Mouse (Mus musculus) spleen, adult 18-20 months (tissue): ENCODE data around the gene Arhgef19.

ENCODE experiments used
- DNase-seq, 2 experiments: peaks; one replicate each; pipeline ENCODE4 v3.0.0; 2022; ENCODE audit warnings: mixed read lengths in 2 of 2

Arhgef19 gene

DNA sequence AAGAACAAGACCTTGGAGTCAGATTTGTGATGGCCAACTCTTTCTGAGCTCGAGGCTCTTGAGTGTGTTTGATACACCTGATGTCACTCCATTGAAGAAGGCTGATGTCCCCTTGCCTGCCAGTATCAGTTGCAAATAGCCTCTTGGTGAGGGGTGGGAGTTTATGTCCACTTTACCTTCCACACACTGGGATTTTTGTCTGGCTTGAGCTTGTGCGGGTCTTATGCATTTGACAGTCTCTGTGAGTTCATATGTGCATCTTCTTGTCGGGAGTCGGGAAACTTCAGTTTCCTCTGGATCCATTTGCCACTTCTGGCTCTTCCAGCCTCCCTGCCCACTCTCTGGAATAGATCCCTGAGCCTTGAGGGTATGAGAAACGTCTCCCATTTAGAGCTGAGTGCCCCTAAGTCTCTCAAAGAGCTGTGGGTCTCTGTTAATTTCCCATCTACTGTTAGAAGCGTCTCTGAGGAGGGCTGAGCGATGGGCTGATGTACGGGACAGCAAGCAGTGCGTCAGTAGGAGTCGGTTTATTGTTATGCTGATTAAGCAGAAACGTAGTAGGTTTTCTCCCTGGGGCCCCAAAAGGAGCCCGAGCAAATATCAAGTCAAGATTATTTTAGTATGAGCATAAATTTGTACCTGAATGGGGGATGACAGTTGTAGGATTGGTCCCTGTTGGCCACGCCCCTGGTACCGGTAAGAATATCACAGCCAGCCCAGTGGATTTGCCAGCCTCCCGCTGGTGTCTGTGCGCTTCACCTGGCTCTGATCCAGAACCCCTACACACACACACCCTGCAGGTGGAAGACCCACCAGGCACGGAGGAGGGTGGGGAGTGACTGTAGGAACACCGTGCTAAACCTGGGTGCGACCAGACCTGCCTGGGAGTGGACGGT is 559 bp upstream of the Arhgef19 start:
- no peak for DNase-seq

- DNase-seq = no peak
Measured at GRCm38 (mm10) chr4:141240617-141241016, 1.3 kb downstream of the Arhgef19 start.

GRCm38 (mm10) chr4:141241861-141242260 is 2.6 kb downstream of the Arhgef19 start:
- no peak for DNase-seq

GRCm38 (mm10) chr4:141242651-141243241 is 3.4 kb downstream of the Arhgef19 start:
- DNase-seq = no peak

DNA sequence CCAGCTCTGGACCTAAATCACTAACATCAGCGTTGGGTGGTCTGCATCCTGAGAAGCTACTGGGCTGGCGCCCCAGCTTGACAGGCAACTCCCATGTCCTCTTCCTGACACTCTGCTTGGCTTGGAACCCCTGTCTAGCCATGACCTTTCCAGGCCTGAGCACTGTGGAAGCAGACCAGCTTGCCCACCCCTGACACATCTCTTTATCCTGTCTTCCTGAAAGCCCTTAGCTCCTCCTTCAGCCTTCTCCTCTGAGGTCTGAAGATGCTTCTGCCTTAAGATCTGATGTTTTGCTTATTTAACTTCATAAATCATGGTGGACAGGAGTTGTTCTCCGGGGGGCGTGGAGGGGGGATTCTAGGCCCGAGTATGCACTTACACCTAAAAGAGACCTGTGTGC is 4.3 kb downstream of the Arhgef19 start:
- DNase-seq = no peak

DNA sequence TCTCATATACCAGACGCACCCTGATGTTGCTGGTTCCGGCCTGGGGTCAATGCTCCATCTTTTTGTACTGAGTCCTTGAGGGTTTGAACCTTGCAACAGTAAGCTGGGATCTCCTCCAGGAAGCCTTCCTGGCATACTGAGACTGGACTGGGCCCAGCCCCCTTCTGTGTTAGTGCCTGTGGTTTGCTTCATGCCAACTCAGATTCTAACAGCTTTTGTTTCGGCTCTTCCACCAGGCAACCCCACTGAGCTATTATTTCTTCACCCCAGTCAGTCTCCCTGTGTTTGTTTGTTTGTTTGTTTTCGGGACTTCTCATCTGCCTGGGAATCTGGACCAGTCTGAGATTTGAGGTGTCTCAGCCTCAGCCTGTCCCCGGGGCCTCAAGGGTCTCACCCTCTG is 5.1 kb downstream of the Arhgef19 start:
- no peak for DNase-seq

DNA sequence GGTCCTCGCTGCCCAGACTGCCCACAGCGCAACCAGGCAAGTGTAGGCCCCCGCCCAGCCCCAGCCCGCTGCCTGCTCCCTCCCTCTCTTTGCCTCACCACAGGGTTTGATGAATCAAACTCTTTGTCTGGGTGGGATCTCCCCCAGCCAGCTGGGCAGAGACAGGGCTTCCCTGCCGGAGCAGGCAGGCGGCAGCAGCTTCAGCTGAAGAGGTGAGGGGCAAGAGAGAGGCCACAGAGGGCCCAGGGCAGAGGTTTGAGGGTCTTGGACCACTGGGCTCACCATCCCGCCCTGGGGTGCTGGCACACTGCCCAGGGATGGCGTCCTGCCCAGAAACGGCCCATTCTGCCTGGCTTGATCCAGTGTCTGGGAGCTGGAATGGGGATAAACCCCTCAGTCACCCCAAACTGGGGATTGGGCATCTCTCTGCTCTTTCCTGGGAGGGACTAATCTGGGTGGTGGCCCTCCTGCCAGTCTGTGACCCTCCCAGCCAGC is 5.7 kb downstream of the Arhgef19 start:
- no peak for DNase-seq

DNA sequence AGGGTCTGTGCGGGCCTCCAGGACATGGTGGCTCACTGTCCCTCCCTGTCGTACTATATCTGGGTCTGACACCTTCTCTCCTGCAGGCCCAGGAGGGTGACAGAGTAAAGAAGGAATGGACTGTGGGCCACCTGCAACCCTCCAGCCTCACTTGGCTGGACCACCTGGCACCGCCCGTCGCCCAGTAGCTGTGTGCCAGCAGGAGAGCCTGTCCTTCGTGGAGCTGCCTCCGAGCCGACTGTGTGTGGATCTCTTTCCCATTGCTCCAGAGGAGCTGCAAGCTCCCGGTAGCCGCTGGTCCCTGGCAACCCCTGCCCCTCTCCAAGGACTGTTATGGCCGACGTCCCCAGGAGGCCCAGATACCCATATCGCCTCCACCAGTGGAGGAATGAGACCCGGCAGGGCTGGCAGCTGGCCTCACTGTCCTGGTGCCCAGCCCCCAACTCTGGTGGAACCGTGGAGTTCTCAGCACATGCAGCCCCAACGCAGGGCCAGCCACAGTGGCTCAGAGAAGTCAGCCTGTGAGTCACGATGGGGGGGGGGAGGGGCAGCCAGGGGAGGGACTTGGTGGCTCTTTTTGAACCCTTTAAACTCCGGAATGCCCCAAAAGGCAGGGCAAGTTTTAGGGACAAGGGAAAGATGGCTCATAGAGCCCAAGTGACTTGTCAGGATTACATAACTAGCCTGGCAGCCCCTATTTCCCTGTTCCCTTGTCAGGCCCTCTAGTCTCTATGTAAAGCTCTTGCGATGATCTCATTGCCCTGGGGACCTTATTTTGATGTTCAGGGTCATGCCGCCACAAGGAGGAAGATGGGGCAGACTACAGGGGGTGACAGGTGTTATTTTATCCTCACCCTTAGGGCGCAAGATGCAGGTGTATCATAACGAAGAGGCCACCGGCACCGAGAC is 7.0 kb downstream of the Arhgef19 start:
- no peak for DNase-seq

DNA sequence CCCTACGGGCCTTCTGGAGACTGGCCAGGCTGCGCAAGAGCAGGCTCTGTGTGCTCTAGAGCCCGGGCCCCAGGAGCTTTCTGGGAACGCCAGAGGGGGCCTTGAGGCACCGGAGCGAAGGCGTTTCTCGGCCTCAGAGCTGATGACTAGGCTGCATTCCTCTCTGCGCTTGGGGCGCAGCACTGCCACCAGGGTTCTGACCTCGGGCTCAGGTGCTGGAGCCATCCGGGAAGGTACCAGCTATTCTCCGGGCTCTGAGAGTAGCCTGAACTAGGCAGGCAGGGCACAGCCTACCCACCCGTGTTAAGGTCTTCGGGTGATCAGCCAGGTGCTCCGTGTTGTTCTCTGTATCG is 7.7 kb downstream of the Arhgef19 start:
- no peak for DNase-seq

DNA sequence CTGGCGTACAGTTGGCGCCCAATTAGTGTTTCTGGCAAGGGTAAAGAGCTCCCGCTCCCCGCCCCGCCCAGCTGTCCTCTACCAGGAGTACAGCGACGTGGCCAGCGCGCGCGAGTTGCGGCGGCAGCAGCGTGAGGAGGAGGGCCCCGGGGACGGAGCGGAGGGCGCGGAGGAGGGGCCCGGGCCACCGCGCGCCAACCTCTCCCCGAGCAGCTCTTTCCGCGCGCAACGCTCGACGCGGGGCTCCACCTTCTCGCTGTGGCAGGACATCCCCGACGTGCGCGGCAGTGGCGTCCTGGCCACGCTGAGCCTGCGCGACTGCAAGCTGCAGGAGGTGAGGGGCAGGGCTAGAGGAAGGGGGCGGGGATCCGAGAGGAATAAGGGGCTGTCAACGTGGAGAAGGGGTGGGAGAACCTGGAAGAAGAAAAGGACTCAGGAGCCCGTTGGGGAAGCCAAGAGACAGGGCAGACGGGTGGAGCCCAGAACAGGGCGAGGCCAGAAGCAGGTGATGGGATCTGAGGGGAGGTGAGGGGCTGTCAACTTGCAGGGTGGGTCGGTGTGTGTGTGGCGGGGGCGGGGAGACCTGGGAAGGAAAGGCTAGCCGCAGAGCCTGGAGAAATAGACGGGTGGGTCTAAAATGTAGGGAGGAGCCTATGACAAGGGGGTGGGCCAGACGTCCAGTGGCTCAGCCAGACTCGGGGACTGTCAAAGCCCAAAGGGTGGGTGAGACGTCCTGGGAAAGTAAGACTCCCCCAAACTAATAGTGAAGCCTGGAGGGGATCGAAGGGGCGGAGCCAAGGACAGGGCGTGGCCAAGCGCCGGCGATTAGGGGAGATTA is 8.7 kb downstream of the Arhgef19 start:
- no peak for DNase-seq

DNA sequence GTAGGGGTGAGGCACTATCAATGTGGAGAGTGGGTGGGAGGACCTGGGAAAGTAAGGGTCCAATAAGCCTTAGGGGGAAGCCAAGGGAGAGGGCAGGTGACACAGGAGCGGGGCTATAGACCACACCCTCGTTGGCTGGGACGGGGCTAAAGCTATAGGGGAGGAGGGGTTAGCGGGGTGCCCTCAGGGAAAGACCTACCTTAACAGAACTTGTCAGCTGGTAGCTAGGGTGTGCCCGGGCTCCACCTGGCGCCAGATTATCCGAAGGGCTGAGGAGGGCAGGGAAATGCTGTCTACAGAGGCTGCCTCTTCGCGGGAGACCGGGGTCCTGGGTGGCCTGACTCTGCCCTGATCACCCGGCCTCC is 9.3 kb downstream of the Arhgef19 start:
- DNase-seq = no peak

DNA sequence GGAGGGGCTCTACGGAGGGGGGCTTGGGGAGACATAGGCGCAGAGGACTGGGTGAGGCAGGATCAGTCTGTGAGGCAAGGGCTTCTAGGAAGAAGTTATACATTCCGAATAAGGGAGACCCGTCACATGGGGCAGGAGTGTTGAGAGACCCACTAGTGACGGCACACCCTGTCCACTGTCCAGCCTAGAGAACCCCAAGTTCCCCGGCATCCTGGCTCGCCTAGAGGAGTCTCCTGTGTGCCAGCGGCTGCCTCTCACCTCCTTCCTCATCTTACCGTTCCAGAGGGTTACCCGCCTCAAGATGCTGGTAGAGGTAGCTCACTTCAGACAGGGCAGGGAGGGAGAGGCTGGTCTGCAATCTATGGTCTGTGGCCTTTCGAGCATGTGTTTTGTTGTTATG is 10.1 kb downstream of the Arhgef19 start:
- no peak for DNase-seq

GRCm38 (mm10) chr4:141251071-141251470 is 11.8 kb downstream of the Arhgef19 start:
- no peak for DNase-seq

DNA sequence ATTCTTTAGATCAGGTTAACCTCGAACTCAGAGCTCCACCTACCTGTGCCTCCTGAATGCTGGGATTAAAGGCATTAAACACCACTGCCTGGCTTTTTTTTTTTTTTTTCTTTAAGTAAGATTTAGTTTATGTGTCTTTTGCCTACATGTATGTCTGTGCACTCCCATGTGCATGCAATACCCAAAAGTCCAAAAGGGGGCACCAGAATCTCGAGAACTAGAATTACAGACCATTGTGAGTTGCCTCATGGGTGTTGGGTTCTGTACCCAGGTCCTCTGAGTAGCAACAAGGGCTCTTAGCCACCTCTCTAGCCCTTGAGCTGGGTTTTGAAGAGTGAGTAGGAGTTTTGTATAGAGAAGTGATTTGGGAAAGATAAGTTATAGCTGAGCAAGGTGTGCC is 13.3 kb downstream of the Arhgef19 start:
- DNase-seq = no peak

DNA sequence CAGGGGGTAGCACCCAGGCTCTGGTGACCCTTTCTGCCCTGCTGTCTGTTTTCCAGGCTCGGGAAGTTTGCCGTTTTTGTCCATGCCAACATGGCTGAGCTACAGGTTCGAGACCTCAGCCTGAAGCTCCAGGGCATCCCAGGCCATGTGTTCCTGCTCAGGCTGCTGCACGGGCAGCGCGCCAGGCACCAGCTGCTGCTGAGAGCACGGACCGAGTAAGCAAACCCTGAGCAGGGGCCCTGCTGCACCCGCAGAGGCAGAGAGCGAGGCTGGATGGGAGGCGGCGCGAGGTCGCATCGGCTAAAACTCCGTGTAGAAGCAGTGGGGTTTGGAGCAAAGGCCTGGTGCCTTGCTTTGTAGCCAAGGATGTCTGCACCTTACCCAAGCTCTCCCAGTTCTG is 14.9 kb downstream of the Arhgef19 start:
- no peak for DNase-seq

DNA sequence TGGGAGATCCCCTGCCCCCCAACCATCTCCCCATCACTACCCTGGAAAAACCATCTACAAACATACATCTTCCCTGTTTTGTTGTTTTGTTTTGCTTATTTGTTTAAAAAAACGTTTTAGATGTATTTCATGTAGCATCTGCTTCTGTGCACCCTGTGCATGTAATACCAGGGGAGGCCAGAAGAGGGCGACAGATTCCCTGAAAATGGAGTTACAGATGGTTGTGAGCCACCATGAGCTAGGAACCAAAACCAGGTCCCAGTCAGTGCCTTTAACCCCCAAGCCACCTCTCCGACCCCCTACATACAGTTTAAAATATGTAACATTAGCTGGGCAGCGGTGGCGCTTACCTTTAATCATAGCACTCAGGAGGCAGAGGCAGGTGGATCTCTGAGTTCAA is 18.1 kb downstream of the Arhgef19 start:
- no peak for DNase-seq

GRCm38 (mm10) chr4:141259413-141259812 is 20.1 kb downstream of the Arhgef19 start:
- DNase-seq = no peak

DNA sequence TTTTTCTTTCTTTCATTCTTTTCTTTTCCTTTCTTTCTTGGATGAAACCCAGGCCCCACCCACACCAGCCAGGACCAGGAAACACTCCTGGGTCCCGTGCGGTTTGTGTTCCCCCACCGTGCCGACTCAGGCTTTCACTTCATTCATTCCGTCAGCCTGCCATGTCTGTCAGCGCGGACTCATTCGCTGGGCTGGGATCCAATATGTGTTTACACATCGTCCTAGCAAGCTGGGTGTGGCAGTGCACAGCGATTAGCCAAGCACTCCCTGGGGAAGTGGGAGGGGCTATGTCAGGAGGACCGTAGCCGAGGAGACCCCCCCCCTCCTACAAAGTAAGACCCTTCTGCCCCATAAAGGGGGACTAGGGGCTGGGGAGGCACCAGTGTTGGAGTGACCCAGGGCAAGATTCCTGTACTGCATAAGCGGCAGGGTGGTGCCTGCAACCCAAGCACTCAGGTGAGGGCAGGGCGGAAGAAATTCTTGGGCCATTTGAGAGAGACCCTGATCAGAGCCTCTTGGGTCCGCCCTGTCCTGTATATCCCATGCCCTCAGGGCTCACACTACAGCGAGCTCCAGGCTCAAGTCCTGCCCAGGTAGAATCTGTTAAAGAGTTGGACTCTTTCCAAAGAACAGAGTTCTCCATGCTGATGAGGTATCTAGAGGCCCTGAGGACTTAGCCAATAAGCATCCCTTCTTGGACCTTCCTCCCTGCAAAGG is 20.9 kb downstream of the Arhgef19 start:
- no peak for DNase-seq

GRCm38 (mm10) chr4:141262906-141263637 is 23.8 kb downstream of the Arhgef19 start:
- DNase-seq = no peak

GRCm38 (mm10) chr4:141265979-141266637 is 26.8 kb downstream of the Arhgef19 start:
- DNase-seq = no peak
